In genomic region chr12:100655972-100656371, GRCm38 (mm10) we compare ENCODE assay signal across 22 mouse cellular contexts.
DNase-seq lines count a peak whose midpoint lies in the region; ATAC-seq and TF ChIP-seq lines count a peak whose summit lies in the region.
"Had no signal": no experiment of that assay in that cellular context is flagged by ENCODE, and none has a peak within 500 bp of the region (broad histone marks: within the 10 kb centered on the region; RNA-seq: fewer than 3 reads in every experiment).

No protein-coding gene starts in this region.

- TF ChIP-seq EP300 in lung, postnatal 0 days (IDR thresholded peaks at IDR 0.05) = no peak

- H3K27ac ChIP-seq in lung, embryonic 16.5 days (ENCODE audit: low read length) = no peak overlapping the region
- H3K27ac ChIP-seq in lung, postnatal 0 days (ENCODE audit: low read length) = no peak overlapping the region

- 68% methylated on average over 4 of the region's 4 CpGs for WGBS in lung, embryonic 16.5 days
- 51% methylated on average over 4 of the region's 4 CpGs for WGBS in lung, postnatal 0 days
- WGBS in lung, adult 2 months = 58% methylated on average over 4 of the region's 4 CpGs

- no peaks in the 10 kb centered on the region for H3K9me3 ChIP-seq in lung, embryonic 16.5 days (ENCODE audit: control insufficient read depth, low read length)
- no peaks in the 10 kb centered on the region for H3K9me3 ChIP-seq in lung, postnatal 0 days (ENCODE audit: low read length)
- H3K9me3 ChIP-seq: G1E had no signal

- no peak for TF ChIP-seq CTCF in lung, postnatal 0 days (IDR thresholded peaks at IDR 0.05)
- no peak for TF ChIP-seq CTCF in lung, adult 2 months (IDR thresholded peaks at IDR 0.05; ENCODE audit: insufficient read depth, low read length)

- H3K9ac ChIP-seq in lung, embryonic 16.5 days (ENCODE audit: low read length) = no peak overlapping the region
- H3K9ac ChIP-seq in lung, postnatal 0 days (replicated peaks; ENCODE audit: low read depth) = no peak overlapping the region

- H3K27me3 ChIP-seq in lung, embryonic 16.5 days (ENCODE audit: control insufficient read depth, insufficient read depth, low read depth, low read length) = no peaks in the 10 kb centered on the region
- no peaks in the 10 kb centered on the region for H3K27me3 ChIP-seq in lung, postnatal 0 days (replicated peaks; ENCODE audit: insufficient read depth, low read length)
- H3K27me3 ChIP-seq: CH12.LX, Patski had no signal

- no peak for DNase-seq in lung, postnatal 4 days
- DNase-seq in lung, postnatal 0 days (ENCODE audit: low spot score) = peak; percentile 68
- DNase-seq in lung, postnatal 10 days = no peak
- DNase-seq in lung, postnatal 25 days (ENCODE audit: low spot score) = peak; percentile 14
- no peak for DNase-seq in lung, adult 2 months
- peak; percentile 30 for DNase-seq in lung, postnatal 36 days
- no peak for DNase-seq in lung, postnatal 14 days
- DNase-seq: adrenal gland, adult 2 months; adrenal gland, adult 8-10 months; adrenal gland, postnatal 10 days; adrenal gland, postnatal 14 days; adrenal gland, postnatal 25 days; adrenal gland, postnatal 36 days; B cell, adult 2 months; cerebellum, adult 11 months; cerebellum, adult 11-12 months had no signal

- no peak overlapping the region for H3K4me2 ChIP-seq in lung, embryonic 16.5 days (ENCODE audit: low read depth, low read length)
- no peak overlapping the region for H3K4me2 ChIP-seq in lung, postnatal 0 days (replicated peaks; ENCODE audit: low read depth, low read length)

- H3K4me3 ChIP-seq in lung, embryonic 16.5 days (ENCODE audit: low read length) = no peak overlapping the region
- no peak overlapping the region for H3K4me3 ChIP-seq in lung, postnatal 0 days (ENCODE audit: low read depth, low read length)
- no peak overlapping the region for H3K4me3 ChIP-seq in lung, adult 2 months (replicated peaks; ENCODE audit: extremely low read depth, low read depth, low read length)

- 0 out of 2 replicates have a peak, but pooled peaks have one; percentile 41 for ATAC-seq in lung, embryonic 16.5 days (ENCODE audit: low read depth)
- ATAC-seq in lung, postnatal 0 days = peak; percentile 68
- ATAC-seq: activated CD4-positive, CD25-positive, alpha-beta regulatory T cell, adult 4 months; CD4-positive, CD25-positive, alpha-beta regulatory T cell, adult 4 months; Patski had no signal

- TF ChIP-seq POLR2A in lung, adult 2 months (IDR thresholded peaks at IDR 0.05; ENCODE audit: borderline replicate concordance, extremely low read depth, low read depth, low read length) = no peak

- no peaks in the 10 kb centered on the region for H3K36me3 ChIP-seq in lung, embryonic 16.5 days (ENCODE audit: control insufficient read depth, insufficient read depth, low read length)
- no peaks in the 10 kb centered on the region for H3K36me3 ChIP-seq in lung, postnatal 0 days (ENCODE audit: insufficient read depth, low read length)

- H3K4me1 ChIP-seq in lung, embryonic 16.5 days (replicated peaks; ENCODE audit: control insufficient read depth, insufficient read depth, low read length) = no peaks in the 10 kb centered on the region
- H3K4me1 ChIP-seq in lung, postnatal 0 days (ENCODE audit: insufficient read depth, low read depth, low read length) = no peaks in the 10 kb centered on the region
- no peaks in the 10 kb centered on the region for H3K4me1 ChIP-seq in lung, adult 2 months (ENCODE audit: control insufficient read depth, insufficient read depth, low read length)

Comparison
In these comparisons a context has a peak if more than half of its experiments do, and no peak if none do; other contexts are left out.
1. DNase-seq: peak in lung, postnatal 0 days (single experiment), lung, postnatal 25 days (single experiment) and lung, postnatal 36 days (single experiment); none in lung, postnatal 4 days (0 of 2), lung, postnatal 10 days (single experiment), lung, adult 2 months (single experiment) and lung, postnatal 14 days (single experiment).